Mouse (Mus musculus): Measurements from ENCODE around the gene Musk. TPM values are rescaled to one million over a fixed set of nuclear protein-coding genes. Genes with fewer than 3 reads are reported as not detected.

Gene Musk
- total RNA-seq (2023) = not detected

DNA sequence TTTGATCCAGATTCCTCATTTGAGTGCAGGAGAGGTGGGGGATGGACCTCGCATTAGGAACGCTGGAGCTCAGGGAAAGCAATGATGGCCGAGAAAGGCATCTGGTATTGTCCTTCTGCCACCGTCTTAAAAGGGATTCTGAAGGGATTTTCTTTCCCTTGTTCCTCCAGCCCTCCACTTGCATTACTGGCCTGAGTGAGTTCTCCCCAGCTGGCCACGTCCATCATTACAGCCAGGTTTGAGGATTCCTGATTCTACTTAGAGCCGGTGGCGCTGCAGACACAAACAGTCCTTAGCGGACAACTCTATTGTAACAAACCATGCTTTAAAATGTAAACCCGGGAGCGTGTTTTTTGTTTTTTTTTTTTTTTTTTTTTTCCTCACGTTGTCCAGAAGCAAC is at the start of gene Musk:
TSS of gene Musk (plus strand) at position 274 of the 400 bp plus-strand sequence.

Other genes starting within 250 kb of the Musk start
- gene Svep1, start 79.1 kb upstream of the Musk start, total RNA-seq (2023) = not detected